Mouse (Mus musculus) MEL (cell line): ENCODE measurements around the gene Zswim4. TPM values are rescaled to one million over a fixed set of nuclear protein-coding genes. Genes with fewer than 3 reads are reported as not detected.

Source experiments
- DNase-seq: peaks from one replicate; pipeline ENCODE4 v3.0.0; 2011; ENCODE audit warnings: low read depth, low spot score
- H3K27ac ChIP-seq: 2 replicates; pipeline ENCODE4 v1.5.1; 2012; ENCODE audit warnings: low read depth, mild to moderate bottlenecking, control low read depth, low read length, moderate library complexity; ENCODE audit not compliant: control insufficient read depth
- H3K27me3 ChIP-seq, 2 experiments: fragments of 150-350 bp in 1 of 2; sonication (generic) in 1 of 2; 2 replicates each; pipeline ENCODE4 v1.6.1; 2012; ENCODE audit warnings: low read length in 2 of 2, mild to moderate bottlenecking in 2 of 2, improper control_type of control experiment in 1 of 2, moderate library complexity in 1 of 2; ENCODE audit not compliant: insufficient read depth in 2 of 2, control insufficient read depth in 1 of 2
- H3K36me3 ChIP-seq, 2 experiments: 2 replicates each; pipeline ENCODE4 v1.6.1; 2012 to 2014; ENCODE audit warnings: low read length in 2 of 2, improper control_type of control experiment in 1 of 2, inconsistent platforms in 1 of 2, mild to moderate bottlenecking in 1 of 2; ENCODE audit not compliant: insufficient read depth in 2 of 2, control insufficient read depth in 1 of 2
- H3K4me1 ChIP-seq, 2 experiments: fragments of 150-350 bp in 1 of 2; sonication (generic) in 1 of 2; 2 replicates each; pipeline ENCODE4 v1.6.1; 2012; ENCODE audit warnings: low read length in 2 of 2, improper control_type of control experiment in 1 of 2, mild to moderate bottlenecking in 1 of 2; ENCODE audit not compliant: insufficient read depth in 2 of 2, control insufficient read depth in 1 of 2
- H3K4me3 ChIP-seq, 2 experiments: fragments of 150-350 bp in 1 of 2; sonication (generic) in 1 of 2; 2 replicates each; pipeline ENCODE4 v1.5.1; 2012; ENCODE audit warnings: low read depth in 2 of 2, low read length in 2 of 2, mild to moderate bottlenecking in 2 of 2, moderate library complexity in 2 of 2, control low read depth in 1 of 2, improper control_type of control experiment in 1 of 2; ENCODE audit not compliant: control insufficient read depth in 1 of 2, insufficient read depth in 1 of 2
- H3K79me2 ChIP-seq: 2 replicates; pipeline ENCODE4 v1.6.1; 2012; ENCODE audit warnings: mild to moderate bottlenecking, low read length, moderate library complexity; ENCODE audit not compliant: control insufficient read depth, poor library complexity, insufficient read depth
- H3K9ac ChIP-seq: 2 replicates; pipeline ENCODE4 v1.6.1; 2012; ENCODE audit warnings: low read depth, mild to moderate bottlenecking, control low read depth, low read length, moderate library complexity; ENCODE audit not compliant: control insufficient read depth, poor library complexity, severe bottlenecking
- H3K9me3 ChIP-seq: fragments of 150-350 bp; sonication (generic); replicated peaks from 2 replicates; pipeline ENCODE4 v1.6.1; 2012; ENCODE audit warnings: mild to moderate bottlenecking, low read length, improper control_type of control experiment, moderate library complexity; ENCODE audit not compliant: insufficient read depth
- CTCF ChIP-seq, 3 experiments: IDR thresholded peaks in 2 of 3; conservative IDR thresholded peaks in 1 of 3; 2 replicates each; pipeline ENCODE4 v1.5.1; 2011 to 2012; ENCODE audit warnings: low read length in 3 of 3, low read depth in 2 of 3, mild to moderate bottlenecking in 2 of 3, improper control_type of control experiment in 1 of 3, inconsistent platforms in 1 of 3, mixed read lengths in 1 of 3, moderate library complexity in 1 of 3; ENCODE audit not compliant: control insufficient read depth in 1 of 3, insufficient read depth in 1 of 3, poor library complexity in 1 of 3, severe bottlenecking in 1 of 3
- ELF1 ChIP-seq: IDR thresholded peaks from 2 replicates; pipeline ENCODE4 v1.6.1; 2014; ENCODE audit warnings: low read depth, mild to moderate bottlenecking, inconsistent platforms, low read length, improper control_type of control experiment, moderate library complexity
- ETS1 ChIP-seq: IDR thresholded peaks from 2 replicates; pipeline ENCODE4 v1.6.1; 2012; ENCODE audit warnings: low read depth, mild to moderate bottlenecking, inconsistent platforms, low read length, improper control_type of control experiment, moderate library complexity
- GATA1 ChIP-seq: IDR thresholded peaks from 2 replicates; pipeline ENCODE4 v1.6.1; 2011; ENCODE audit warnings: low read depth, low read length, improper control_type of control experiment
- HCFC1 ChIP-seq: IDR thresholded peaks from 2 replicates; pipeline ENCODE4 v1.6.1; 2012; ENCODE audit warnings: low read depth, mild to moderate bottlenecking, inconsistent platforms, low read length, improper control_type of control experiment, moderate library complexity
- KAT2A ChIP-seq: conservative IDR thresholded peaks from 2 replicates; pipeline ENCODE4 v1.6.1; 2012; ENCODE audit warnings: low read depth, low read length, improper control_type of control experiment, inconsistent platforms
- MAFK ChIP-seq: IDR thresholded peaks from 2 replicates; pipeline ENCODE4 v1.6.1; 2011; ENCODE audit warnings: low read depth, mild to moderate bottlenecking, low read length, improper control_type of control experiment, borderline replicate concordance
- MAX ChIP-seq: IDR thresholded peaks from 2 replicates; pipeline ENCODE4 v1.6.1; 2011; ENCODE audit warnings: low read length, improper control_type of control experiment
- MXI1 ChIP-seq: IDR thresholded peaks from 2 replicates; pipeline ENCODE4 v1.6.1; 2011; ENCODE audit warnings: mild to moderate bottlenecking, low read depth, low read length, improper control_type of control experiment
- MYB ChIP-seq: IDR thresholded peaks from 2 replicates; pipeline ENCODE4 v1.6.1; 2011; ENCODE audit warnings: mild to moderate bottlenecking, low read depth, low read length, improper control_type of control experiment
- MYC ChIP-seq: IDR thresholded peaks from 2 replicates; pipeline ENCODE4 v1.6.1; 2011; ENCODE audit warnings: low read depth, mild to moderate bottlenecking, low read length, improper control_type of control experiment, moderate library complexity
- POLR2AphosphoS2 ChIP-seq: IDR thresholded peaks from 2 replicates; pipeline ENCODE4 v1.6.1; 2011; ENCODE audit warnings: low read length, improper control_type of control experiment
- POLR2AphosphoS5 ChIP-seq: IDR thresholded peaks from 2 replicates; pipeline ENCODE4 v1.6.1; 2012; ENCODE audit warnings: low read depth, borderline replicate concordance, mild to moderate bottlenecking, inconsistent platforms, low read length, moderate library complexity, mixed read lengths
- RAD21 ChIP-seq: IDR thresholded peaks from 2 replicates; pipeline ENCODE4 v1.6.1; 2011; ENCODE audit warnings: mild to moderate bottlenecking, low read depth, low read length, improper control_type of control experiment
- RCOR1 ChIP-seq: IDR thresholded peaks from 2 replicates; pipeline ENCODE4 v1.6.1; 2012; ENCODE audit warnings: low read depth, mild to moderate bottlenecking, inconsistent platforms, low read length, improper control_type of control experiment
- SIN3A ChIP-seq: IDR thresholded peaks from 2 replicates; pipeline ENCODE4 v1.6.1; 2012; ENCODE audit warnings: low read length, improper control_type of control experiment, inconsistent platforms
- SMC3 ChIP-seq: IDR thresholded peaks from 2 replicates; pipeline ENCODE4 v1.6.1; 2011; ENCODE audit warnings: low read depth, low read length, improper control_type of control experiment
- TBP ChIP-seq: IDR thresholded peaks from 2 replicates; pipeline ENCODE4 v1.8.0; 2011; ENCODE audit warnings: low read depth, low read length, improper control_type of control experiment
- TCF12 ChIP-seq: IDR thresholded peaks from 2 replicates; pipeline ENCODE4 v1.6.1; 2014; ENCODE audit warnings: low read depth, mild to moderate bottlenecking, inconsistent platforms, low read length, improper control_type of control experiment, moderate library complexity
- UBTF ChIP-seq: IDR thresholded peaks from 2 replicates; pipeline ENCODE4 v1.6.1; 2012; ENCODE audit warnings: low read depth, mild to moderate bottlenecking, inconsistent platforms, low read length, improper control_type of control experiment, moderate library complexity, borderline replicate concordance; ENCODE audit not compliant: insufficient read depth
- ZMIZ1 ChIP-seq: IDR thresholded peaks from 2 replicates; pipeline ENCODE4 v1.6.1; 2012; ENCODE audit warnings: low read depth, mild to moderate bottlenecking, inconsistent platforms, low read length, improper control_type of control experiment, moderate library complexity
- ZNF384 ChIP-seq: IDR thresholded peaks from 2 replicates; pipeline ENCODE4 v1.6.1; 2012; ENCODE audit warnings: low read depth, mild to moderate bottlenecking, inconsistent platforms, low read length, improper control_type of control experiment
- polyA plus RNA-seq, 2 experiments: library from polyadenylated mRNA; stranded (reverse) in 1 of 2; unstranded in 1 of 2; fragments of >175 nt in 1 of 2; fragments of >200 nt in 1 of 2; gene quantifications; 2 replicates each; pipeline versions ENCODE4 v1.2.1 to v1.2.4; 2012; ENCODE audit warnings: low replicate concordance in 2 of 2, low read depth in 1 of 2; ENCODE audit not compliant: insufficient read length in 2 of 2, insufficient read depth in 1 of 2, missing spikeins in 1 of 2
- total RNA-seq: library from RNA; depleted of rRNA; stranded (reverse); fragments of 300-350 nt; gene quantifications from 2 replicates; pipeline ENCODE4 v1.2.3, GENCODE M21; 2012

Gene Zswim4
- total and polyA plus RNA-seq, 3 experiments, result 3.6 to 7.4 TPM; not detected in 1

DNA sequence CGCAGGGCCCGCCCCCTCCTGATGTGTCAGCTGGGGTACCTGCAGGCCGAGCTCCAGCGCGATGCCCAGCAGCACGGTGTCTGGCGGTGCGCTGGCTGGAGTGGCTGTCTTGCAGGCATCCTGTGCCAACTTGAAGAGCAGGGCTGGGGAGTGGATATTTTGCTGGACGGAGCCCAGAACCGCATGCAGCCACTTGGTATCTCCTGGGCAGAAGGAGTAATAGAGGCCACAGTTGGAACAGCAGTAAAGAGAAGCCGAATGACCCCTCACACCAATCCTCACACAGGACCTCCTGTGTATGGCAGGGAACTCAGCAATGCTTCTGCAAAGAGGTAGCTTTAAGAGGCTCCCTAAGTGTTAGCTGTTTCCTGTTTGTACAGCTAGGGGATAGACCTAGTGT, 19.6 kb downstream of the Zswim4 start:
- no peak for DNase-seq
- Histone ChIP-seq H3K79me2 (no peaks in the 10 kb centered on the region), H3K27me3 (no peaks in the 10 kb centered on the region), H3K4me1 (peaks cover 2 to 23% of the 10 kb centered on the region in 2 experiments; a peak in 3 of 4 replicates), H3K4me3 (no peak overlapping the region), H3K36me3 (peaks cover 0 to 5% of the 10 kb centered on the region in 2 experiments; a peak in 3 of 4 replicates), H3K9me3 (no peaks in the 10 kb centered on the region), H3K27ac (no peak overlapping the region), H3K9ac (no peak overlapping the region)
- no peak for TF ChIP-seq CTCF (IDR thresholded peaks at IDR 0.05 in 2 of 3, conservative IDR thresholded peaks at IDR 0.05 in 1 of 3; ENCODE audit: control insufficient read depth in 1 of 3, insufficient read depth in 1 of 3, low read depth in 2 of 3, low read length in 3 of 3, poor library complexity in 1 of 3, severe bottlenecking in 1 of 3)
- TF ChIP-seq HCFC1, result no peak
- TF ChIP-seq ZMIZ1, result no peak
- no peak for TF ChIP-seq MAFK
- no peak for TF ChIP-seq SIN3A
- no peak for TF ChIP-seq SMC3
- TF ChIP-seq MXI1, result no peak
- no peak for TF ChIP-seq UBTF
- no peak for TF ChIP-seq GATA1
- no peak for TF ChIP-seq ELF1
- no peak for TF ChIP-seq RAD21
- TF ChIP-seq MAX, result no peak
- TF ChIP-seq MYB, result no peak

DNA sequence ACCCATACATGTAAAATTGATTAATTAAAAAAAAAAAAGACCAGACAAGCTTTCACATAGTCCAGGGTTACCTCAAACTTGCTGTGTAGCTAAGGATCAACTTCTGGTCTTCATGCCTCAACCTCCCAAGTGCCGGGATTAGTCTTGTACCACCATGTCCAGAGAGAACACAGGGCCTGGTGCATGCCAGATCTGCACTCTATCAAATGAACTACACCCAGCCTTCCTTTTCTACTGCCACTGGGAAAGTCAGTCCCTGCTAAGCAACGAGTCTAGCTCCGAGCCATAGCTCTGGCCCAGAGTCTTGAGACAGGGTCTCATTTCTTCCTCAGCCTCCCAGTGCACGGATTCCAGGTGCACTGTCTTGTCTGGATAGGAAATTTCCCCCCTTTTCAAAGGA, 23.6 kb downstream of the Zswim4 start:
- H3K36me3 ChIP-seq, result no peaks in the 10 kb centered on the region; a peak in 1 of 4 replicates
- DNase-seq, result no peak
- no peak for TF ChIP-seq MXI1
- no peak for TF ChIP-seq ETS1
- TF ChIP-seq POLR2AphosphoS5, result no peak
- no peak for TF ChIP-seq MYC
- TF ChIP-seq KAT2A, result no peak
- TF ChIP-seq TBP, result no peak
- no peak for TF ChIP-seq MAFK
- no peak for TF ChIP-seq RCOR1
- TF ChIP-seq TCF12, result no peak
- no peak for TF ChIP-seq POLR2AphosphoS2
- no peak for TF ChIP-seq CTCF (IDR thresholded peaks at IDR 0.05 in 2 of 3, conservative IDR thresholded peaks at IDR 0.05 in 1 of 3; ENCODE audit: control insufficient read depth in 1 of 3, insufficient read depth in 1 of 3, low read depth in 2 of 3, low read length in 3 of 3, poor library complexity in 1 of 3, severe bottlenecking in 1 of 3)
- TF ChIP-seq ZNF384, result no peak

More for the DNA sequence above, 23.6 kb downstream of the Zswim4 start:
- Histone ChIP-seq H3K79me2 (no peaks in the 10 kb centered on the region), H3K9ac (no peak overlapping the region), H3K27me3 (no peaks in the 10 kb centered on the region), H3K4me3 (no peak overlapping the region), H3K9me3 (no peaks in the 10 kb centered on the region), H3K4me1 (no peaks in the 10 kb centered on the region), H3K27ac (no peak overlapping the region)
